Mouse (Mus musculus): ENCODE results near the gene Deaf1. TPM values are rescaled to one million over a fixed set of nuclear protein-coding genes. Genes with fewer than 3 reads are reported as not detected.

Gene Deaf1
- polyA plus RNA-seq, 1 experiment from 2014 or later, result 66.9 TPM

Other genes with a start within 250 kb of the Deaf1 start
- 38.4 and 47.2 TPM in 2 replicates for gene Pkp3, start 249.5 kb downstream of the Deaf1 start, polyA plus RNA-seq (2015; fragmentation: Nextera tagmentation; extraction: Ambion mirVana)
- gene Sigirr, start 227.1 kb downstream of the Deaf1 start, polyA plus RNA-seq (2015; fragmentation: Nextera tagmentation; extraction: Ambion mirVana), result 13.1 and 15.1 TPM in 2 replicates
- 16.2 and 20.5 TPM in 2 replicates for gene Ano9, start 209.9 kb downstream of the Deaf1 start, polyA plus RNA-seq (2015; fragmentation: Nextera tagmentation; extraction: Ambion mirVana)
- 58.6 and 60.7 TPM in 2 replicates for gene Ptdss2, start 205.3 kb downstream of the Deaf1 start, polyA plus RNA-seq (2015; fragmentation: Nextera tagmentation; extraction: Ambion mirVana)
- gene Rnh1, start 154.8 kb downstream of the Deaf1 start, polyA plus RNA-seq (2015; fragmentation: Nextera tagmentation; extraction: Ambion mirVana), result 206 and 215 TPM in 2 replicates
- gene Hras, start 133.7 kb downstream of the Deaf1 start, polyA plus RNA-seq (2015; fragmentation: Nextera tagmentation; extraction: Ambion mirVana), result 113 and 123 TPM in 2 replicates
- gene Lrrc56, start 133.5 kb downstream of the Deaf1 start, polyA plus RNA-seq (2015; fragmentation: Nextera tagmentation; extraction: Ambion mirVana), result 5.4 and 7.2 TPM in 2 replicates
- gene Lmntd2, start 113.6 kb downstream of the Deaf1 start, polyA plus RNA-seq (2015; fragmentation: Nextera tagmentation; extraction: Ambion mirVana), result 2.8 and 2.9 TPM in 2 replicates
- 67.7 and 73.3 TPM in 2 replicates for gene Rassf7, start 111.8 kb downstream of the Deaf1 start, polyA plus RNA-seq (2015; fragmentation: Nextera tagmentation; extraction: Ambion mirVana)
- 58.8 and 63.4 TPM in 2 replicates for gene Phrf1, start 98.9 kb downstream of the Deaf1 start, polyA plus RNA-seq (2015; fragmentation: Nextera tagmentation; extraction: Ambion mirVana)
- gene Irf7, start 61.2 kb downstream of the Deaf1 start, polyA plus RNA-seq (2015; fragmentation: Nextera tagmentation; extraction: Ambion mirVana), result 4.6 and 5.7 TPM in 2 replicates
- 14.5 and 18.4 TPM in 2 replicates for gene Cdhr5, start 50.9 kb downstream of the Deaf1 start, polyA plus RNA-seq (2015; fragmentation: Nextera tagmentation; extraction: Ambion mirVana)
- 44.2 and 48.8 TPM in 2 replicates for gene Sct, start 48.6 kb downstream of the Deaf1 start, polyA plus RNA-seq (2015; fragmentation: Nextera tagmentation; extraction: Ambion mirVana)
- 0.19 and 0.28 TPM in 2 replicates for gene Drd4, start 35.7 kb downstream of the Deaf1 start, polyA plus RNA-seq (2015; fragmentation: Nextera tagmentation; extraction: Ambion mirVana)
- 39.3 and 40.6 TPM in 2 replicates for gene Tmem80, start within 50 bp of the Deaf1 start, polyA plus RNA-seq (2015; fragmentation: Nextera tagmentation; extraction: Ambion mirVana)
- gene Eps8l2, start 11.2 kb upstream of the Deaf1 start, polyA plus RNA-seq (2015; fragmentation: Nextera tagmentation; extraction: Ambion mirVana), result 59.6 and 59.7 TPM in 2 replicates
- gene Taldo1, start 64.5 kb upstream of the Deaf1 start, polyA plus RNA-seq (2015; fragmentation: Nextera tagmentation; extraction: Ambion mirVana), result 347 and 384 TPM in 2 replicates
- 51.1 and 53.0 TPM in 2 replicates for gene Gatd1, start 86.4 kb upstream of the Deaf1 start, polyA plus RNA-seq (2015; fragmentation: Nextera tagmentation; extraction: Ambion mirVana)
- gene Cend1, start 101.8 kb upstream of the Deaf1 start, polyA plus RNA-seq (2015; fragmentation: Nextera tagmentation; extraction: Ambion mirVana), result 2.5 TPM in 2 replicates
- 26.9 and 27.2 TPM in 2 replicates for gene Slc25a22, start 110.2 kb upstream of the Deaf1 start, polyA plus RNA-seq (2015; fragmentation: Nextera tagmentation; extraction: Ambion mirVana)
- 8.5 and 8.6 TPM in 2 replicates for gene Pidd1, start 116.3 kb upstream of the Deaf1 start, polyA plus RNA-seq (2015; fragmentation: Nextera tagmentation; extraction: Ambion mirVana)
- gene Rplp2, start 119.7 kb upstream of the Deaf1 start, polyA plus RNA-seq (2015; fragmentation: Nextera tagmentation; extraction: Ambion mirVana), result 1,278 and 1,319 TPM in 2 replicates
- 33.5 and 34.6 TPM in 2 replicates for gene Pnpla2, start 127.5 kb upstream of the Deaf1 start, polyA plus RNA-seq (2015; fragmentation: Nextera tagmentation; extraction: Ambion mirVana)
- gene Cracr2b, start 133.4 kb upstream of the Deaf1 start, polyA plus RNA-seq (2015; fragmentation: Nextera tagmentation; extraction: Ambion mirVana), result 27.5 and 32.8 TPM in 2 replicates
- 25.6 and 26.6 TPM in 2 replicates for gene Cd151, start 139.7 kb upstream of the Deaf1 start, polyA plus RNA-seq (2015; fragmentation: Nextera tagmentation; extraction: Ambion mirVana)
- gene Polr2l, start 147.4 kb upstream of the Deaf1 start, polyA plus RNA-seq (2015; fragmentation: Nextera tagmentation; extraction: Ambion mirVana), result 67.3 and 71.6 TPM in 2 replicates
- 69.8 and 72.8 TPM in 2 replicates for gene Tspan4, start 147.6 kb upstream of the Deaf1 start, polyA plus RNA-seq (2015; fragmentation: Nextera tagmentation; extraction: Ambion mirVana)
- 50.7 and 58.0 TPM in 2 replicates for gene Chid1, start 212.2 kb upstream of the Deaf1 start, polyA plus RNA-seq (2015; fragmentation: Nextera tagmentation; extraction: Ambion mirVana)
- gene Ap2a2, start 234.5 kb upstream of the Deaf1 start, polyA plus RNA-seq (2015; fragmentation: Nextera tagmentation; extraction: Ambion mirVana), result 78.4 TPM in 2 replicates